Mouse (Mus musculus) cerebellum, adult 2 months (tissue): Measurements from ENCODE around the gene Cpne5.

Experiments
- CTCF ChIP-seq: fragments of 200-500 bp; IDR thresholded peaks from 2 replicates; pipeline ENCODE4 v1.5.1; 2011; ENCODE audit warnings: low read depth, mild to moderate bottlenecking, control low read depth, low read length, moderate library complexity, borderline replicate concordance; ENCODE audit not compliant: insufficient read depth
- POLR2A ChIP-seq: fragments of 200-500 bp; IDR thresholded peaks from 2 replicates; pipeline ENCODE4 v1.6.1; 2011; ENCODE audit warnings: low read length, control low read depth, borderline replicate concordance; ENCODE audit not compliant: insufficient read depth

DNA sequence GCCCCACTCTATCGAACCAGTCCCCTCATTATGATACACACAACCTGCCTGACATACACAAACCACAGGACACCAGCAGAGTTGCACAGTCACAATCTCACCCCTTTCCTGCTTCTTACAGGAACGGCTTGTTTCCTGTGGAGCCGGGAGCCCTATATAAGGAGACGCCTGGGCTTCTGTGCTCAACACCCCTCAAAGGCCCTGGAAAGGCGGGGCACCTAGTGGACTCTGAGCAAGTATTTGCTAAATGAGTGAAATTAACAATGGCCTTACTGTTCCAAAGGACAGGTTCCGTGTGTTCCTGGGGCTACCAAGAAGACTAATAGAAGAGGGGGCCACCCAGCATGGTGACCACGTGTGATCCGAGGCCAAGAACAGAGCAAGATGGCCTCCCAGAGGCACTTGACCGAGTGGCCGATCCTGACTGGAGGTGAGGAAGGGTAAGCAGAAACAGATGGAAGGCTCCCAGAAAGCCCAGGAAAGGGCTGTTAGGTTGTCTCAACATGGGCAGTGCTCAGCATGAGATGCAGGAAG, 20.1 kb upstream of the Cpne5 start:
- no peak for TF ChIP-seq POLR2A
- no peak for TF ChIP-seq CTCF
